Mouse (Mus musculus) hindlimb bud, embryonic 11.5 days (tissue): ENCODE data around the gene Atp6v0c.
A peak's percentile ranks its signal among the peaks of the same experiment; 100 is the strongest.

Experiments
- DNase-seq: peaks from one replicate; pipeline ENCODE4 v3.0.0-alpha.2; 2012; ENCODE audit warnings: low read depth, low spot score; ENCODE audit errors: extremely low spot score

The Atp6v0c gene

GRCm38 (mm10) chr17:24199252-24199651 is 29.8 kb upstream of the Atp6v0c start:
- no peak for DNase-seq

- DNase-seq: no peak
Observed at GRCm38 (mm10) chr17:24197032-24197824, 27.7 kb upstream of the Atp6v0c start.

- no peak for DNase-seq
Observed at GRCm38 (mm10) chr17:24195349-24195748, 25.8 kb upstream of the Atp6v0c start.

GRCm38 (mm10) chr17:24193769-24194168 is 24.3 kb upstream of the Atp6v0c start:
- DNase-seq: no peak

- DNase-seq: no peak
Observed at GRCm38 (mm10) chr17:24193268-24193667, 23.8 kb upstream of the Atp6v0c start.

GRCm38 (mm10) chr17:24192848-24193247 is 23.3 kb upstream of the Atp6v0c start:
- DNase-seq: no peak

- DNase-seq: no peak
Observed at GRCm38 (mm10) chr17:24191481-24191880, 22.0 kb upstream of the Atp6v0c start.

- DNase-seq: no peak
Observed at GRCm38 (mm10) chr17:24190934-24191333, 21.4 kb upstream of the Atp6v0c start.

GRCm38 (mm10) chr17:24174259-24174658 is 4.8 kb upstream of the Atp6v0c start:
- DNase-seq: no peak

GRCm38 (mm10) chr17:24173423-24173822 is 3.9 kb upstream of the Atp6v0c start:
- peak; percentile 71 for DNase-seq

GRCm38 (mm10) chr17:24171738-24172137 is 2.2 kb upstream of the Atp6v0c start:
- no peak for DNase-seq

- DNase-seq: no peak
Observed at GRCm38 (mm10) chr17:24170729-24171128, 1.2 kb upstream of the Atp6v0c start.

GRCm38 (mm10) chr17:24170125-24170524 is 623 bp upstream of the Atp6v0c start:
- no peak for DNase-seq

- no peak for DNase-seq
Observed at GRCm38 (mm10) chr17:24168590-24169277, 768 bp downstream of the Atp6v0c start.

GRCm38 (mm10) chr17:24167891-24168505 is 1.5 kb downstream of the Atp6v0c start:
- no peak for DNase-seq

- no peak for DNase-seq
Observed at GRCm38 (mm10) chr17:24167120-24167519, 2.4 kb downstream of the Atp6v0c start.

- no peak for DNase-seq
Observed at GRCm38 (mm10) chr17:24164566-24165259, 4.8 kb downstream of the Atp6v0c start.

- DNase-seq: peak; percentile 90
Observed at GRCm38 (mm10) chr17:24163176-24163962, 6.1 kb downstream of the Atp6v0c start, which contains the start of gene Amdhd2. TSS of gene Amdhd2 (minus strand) at chr17:24163766.

GRCm38 (mm10) chr17:24162584-24163175 is 6.8 kb downstream of the Atp6v0c start:
- DNase-seq: no peak

GRCm38 (mm10) chr17:24161466-24161865 is 8.0 kb downstream of the Atp6v0c start:
- no peak for DNase-seq
